Mouse (Mus musculus): ENCODE measurements around the gene Usp7.
"Not testable (repeated sequence)": the region's sequence is repeated elsewhere in the genome, so short reads cannot be mapped to it uniquely, and the experiment has no call there.

Usp7 gene

DNA sequence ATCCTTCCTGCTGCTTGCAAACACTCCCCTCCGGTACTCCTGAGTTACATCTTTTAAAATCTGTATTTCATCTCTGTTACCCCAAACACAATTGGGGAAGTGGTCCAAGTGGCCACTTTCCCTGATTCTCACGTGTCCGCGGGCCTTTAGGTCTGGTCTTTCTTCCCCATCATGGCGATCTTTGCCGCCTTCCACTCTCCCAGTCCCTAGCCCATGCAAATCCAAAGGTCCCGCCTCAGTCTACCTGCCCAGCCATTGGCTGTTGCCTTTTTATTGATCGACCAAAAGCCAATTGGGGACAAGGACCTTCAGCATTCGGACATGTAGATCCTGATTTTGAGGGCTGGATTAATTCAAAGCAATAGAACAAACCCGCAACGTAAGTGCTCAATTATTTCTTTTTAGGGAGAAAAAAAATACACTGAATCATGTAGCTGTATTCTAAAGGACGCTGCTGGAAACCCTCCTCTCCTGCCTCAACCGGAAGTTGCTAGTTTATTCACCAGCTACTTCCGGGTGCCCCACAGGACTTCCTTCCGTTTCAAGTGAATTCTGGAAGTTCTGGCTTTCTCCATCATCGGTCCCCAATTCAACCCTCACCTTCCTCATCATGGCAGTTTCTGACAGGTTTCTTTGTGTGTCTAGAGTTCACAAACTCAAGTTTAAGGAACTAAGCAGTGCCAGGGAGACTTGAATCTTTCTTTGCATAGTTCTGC lies 8.8 kb downstream of the Usp7 start:
- DNase-seq (ENCODE audit: low spot score), result no peak

DNA sequence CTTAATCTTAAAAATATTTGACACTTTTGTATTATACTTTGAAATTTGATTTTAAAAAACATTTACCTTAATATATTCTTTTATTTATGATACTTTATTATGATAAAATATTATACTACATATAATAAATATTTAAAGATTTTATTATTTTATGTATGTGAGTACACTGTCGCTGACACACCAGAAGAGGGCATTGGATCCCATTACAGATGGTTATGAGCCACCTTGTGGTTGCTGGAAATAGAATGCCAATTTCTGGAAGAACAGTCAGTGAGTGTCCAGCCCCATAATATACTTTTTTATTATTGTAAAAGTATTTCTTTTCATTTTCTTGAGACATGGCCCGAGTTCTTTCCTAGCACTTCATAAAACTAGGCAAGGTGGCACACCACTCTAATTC lies 10.4 kb downstream of the Usp7 start:
- DNase-seq (ENCODE audit: low spot score), result no peak

DNA sequence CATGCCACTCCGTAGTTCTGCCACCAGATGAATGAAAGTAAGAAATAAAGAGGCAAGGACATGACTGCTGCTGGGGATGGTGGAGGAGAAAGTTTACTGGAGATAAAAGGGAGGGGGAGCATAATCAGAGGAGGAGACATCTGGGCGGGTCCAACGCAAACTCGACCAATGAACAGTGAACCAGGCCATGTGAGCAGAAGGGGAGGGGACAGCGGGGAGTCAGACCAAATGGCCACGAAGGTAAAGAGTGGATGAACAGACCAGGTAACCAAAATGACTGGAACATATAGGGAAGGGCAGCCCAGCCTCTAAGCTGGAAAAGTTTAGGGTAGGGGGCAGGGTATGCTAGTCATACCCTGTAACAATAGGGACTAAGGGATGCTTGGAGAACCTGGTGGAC lies 10.9 kb downstream of the Usp7 start:
- DNase-seq (ENCODE audit: low spot score), result no peak

DNA sequence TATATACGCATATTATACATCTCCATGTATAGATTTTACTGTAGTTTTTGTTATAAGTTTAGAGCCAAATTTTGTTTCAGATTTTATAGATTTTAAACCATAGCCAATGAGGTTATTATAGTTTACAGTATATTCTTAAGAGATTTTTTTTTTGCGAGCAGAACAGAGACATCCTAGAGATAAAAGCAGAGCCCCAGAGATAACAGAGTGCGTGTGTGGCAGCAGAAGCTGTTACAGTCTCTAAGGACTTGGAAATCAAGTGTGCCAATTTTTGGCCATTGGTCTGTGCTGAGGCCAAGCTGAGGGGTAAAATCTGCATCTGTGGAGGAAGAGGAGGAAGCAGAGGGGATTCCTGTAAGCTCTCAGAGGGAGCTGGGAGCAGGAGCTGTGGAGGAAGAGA lies 11.9 kb downstream of the Usp7 start:
- no peak for DNase-seq (ENCODE audit: low spot score)

DNA sequence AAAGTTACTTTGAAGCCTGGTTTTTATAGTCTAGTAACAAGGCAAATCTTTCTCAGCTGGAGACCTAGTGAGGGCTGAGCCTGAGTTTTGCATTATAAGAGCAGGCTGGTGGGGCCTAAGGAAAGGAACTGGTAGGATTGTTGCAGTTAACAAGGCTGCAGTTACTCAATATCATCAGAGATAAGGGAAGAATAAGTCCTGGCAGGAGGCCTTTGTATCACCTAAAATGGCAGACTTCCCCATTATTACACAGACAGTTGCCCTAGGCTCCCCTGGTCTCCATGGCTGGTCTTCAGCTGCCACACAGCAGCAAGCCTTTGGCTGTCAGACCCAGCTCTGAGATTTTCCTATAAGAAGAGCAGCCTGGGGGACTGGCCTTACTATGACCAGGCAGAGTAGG lies 13.4 kb downstream of the Usp7 start:
- DNase-seq (ENCODE audit: low spot score), result no peak

DNA sequence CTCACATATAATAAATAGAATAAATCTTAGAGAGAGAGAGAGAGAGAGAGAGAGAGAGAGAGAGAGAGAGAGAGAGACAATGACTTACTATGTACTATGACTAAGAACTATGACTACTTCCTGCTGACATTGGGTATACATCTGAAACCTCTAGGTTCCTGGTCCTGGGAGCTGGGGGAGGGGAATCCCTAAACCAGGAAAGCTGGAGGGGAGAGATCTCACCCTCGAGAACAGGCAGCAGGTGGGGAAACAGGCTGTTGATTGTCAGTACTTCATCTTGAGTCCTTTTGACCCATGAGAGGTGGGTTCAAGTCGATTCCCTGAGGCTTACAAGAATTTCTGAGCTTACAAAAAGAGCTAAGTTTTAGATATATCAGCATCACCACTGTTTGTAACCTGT lies 14.9 kb downstream of the Usp7 start:
- DNase-seq (ENCODE audit: low spot score), result no peak

DNA sequence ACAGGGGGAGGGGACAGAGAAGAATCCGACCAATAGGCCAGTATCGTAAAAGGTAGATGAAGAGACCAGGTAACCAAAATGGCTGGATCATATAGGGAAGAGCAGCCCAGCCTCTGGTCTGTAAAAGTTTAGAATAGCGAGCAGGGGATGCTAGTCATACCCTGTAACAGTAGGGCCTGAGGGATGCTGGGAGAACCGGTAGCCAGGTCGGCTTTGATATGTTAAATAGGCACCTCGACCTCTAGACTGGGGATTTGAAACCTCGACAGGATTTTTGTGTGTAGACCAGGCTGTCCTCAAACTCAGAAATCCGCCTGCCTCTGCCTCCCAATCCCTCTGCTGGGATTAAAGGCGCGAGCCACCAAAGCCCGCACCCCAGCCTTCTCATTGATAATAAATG lies 15.5 kb downstream of the Usp7 start:
- no peak for DNase-seq (ENCODE audit: low spot score)

DNA sequence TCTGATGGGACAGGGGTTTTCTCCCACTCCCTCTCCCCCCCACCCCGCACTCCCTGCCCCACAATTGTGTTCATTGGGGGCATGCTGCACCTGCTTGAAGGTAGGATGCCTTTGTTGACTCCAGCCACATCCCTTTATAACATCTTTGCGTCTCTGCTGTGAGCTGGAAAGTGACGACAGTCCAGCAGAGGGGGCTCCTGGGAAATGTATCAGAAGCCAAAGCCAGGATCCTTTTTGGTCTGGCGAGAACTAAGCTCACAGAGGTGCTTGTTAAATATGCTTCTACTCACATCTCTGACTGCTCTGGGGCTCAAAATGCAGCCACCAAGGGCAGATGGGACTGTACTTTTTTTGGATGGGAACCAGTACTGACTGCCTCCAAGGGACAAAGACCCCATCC lies 21.0 kb downstream of the Usp7 start:
- no peak for DNase-seq (ENCODE audit: low spot score)

DNA sequence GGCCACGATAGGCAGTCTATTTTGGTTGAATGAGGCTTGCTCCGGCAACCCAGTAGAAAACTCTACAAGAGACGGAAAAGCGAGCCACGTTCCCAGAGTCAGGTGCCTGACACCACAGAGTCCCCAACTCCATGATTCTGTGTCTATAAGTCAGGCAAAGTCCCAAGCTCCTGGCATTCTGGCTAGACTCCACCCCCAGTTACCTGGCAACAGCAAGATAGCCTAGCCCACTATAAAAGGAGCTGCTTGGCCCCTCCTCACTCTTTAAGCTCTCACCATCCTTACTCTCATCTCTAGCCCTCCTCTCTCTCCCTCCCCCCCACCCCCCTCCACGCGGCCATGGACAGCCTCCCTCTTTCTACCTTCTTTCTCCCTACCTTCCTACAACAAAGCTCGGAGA lies 21.8 kb downstream of the Usp7 start:
- not testable (repeated sequence) for DNase-seq (ENCODE audit: low spot score)

DNA sequence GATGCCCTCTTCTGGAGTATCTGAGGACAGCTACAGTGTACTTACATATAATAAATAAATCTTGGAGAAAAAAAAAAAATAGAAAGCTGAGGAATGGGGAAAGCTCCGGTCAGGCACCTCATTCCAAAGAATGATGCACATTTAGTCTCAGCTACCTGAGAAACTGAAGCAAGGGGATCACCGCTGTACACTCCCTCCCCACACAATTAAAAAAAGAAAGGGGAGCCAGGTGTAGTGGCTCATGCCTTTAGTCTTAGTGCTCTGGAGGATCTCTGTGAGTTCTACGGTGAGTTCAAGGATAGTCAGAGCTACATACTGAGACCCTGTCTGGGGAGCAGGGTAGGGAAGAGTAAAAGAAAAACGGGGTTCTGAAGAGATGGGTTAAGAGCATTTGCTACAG lies 22.6 kb downstream of the Usp7 start:
- no peak for DNase-seq (ENCODE audit: low spot score)

DNA sequence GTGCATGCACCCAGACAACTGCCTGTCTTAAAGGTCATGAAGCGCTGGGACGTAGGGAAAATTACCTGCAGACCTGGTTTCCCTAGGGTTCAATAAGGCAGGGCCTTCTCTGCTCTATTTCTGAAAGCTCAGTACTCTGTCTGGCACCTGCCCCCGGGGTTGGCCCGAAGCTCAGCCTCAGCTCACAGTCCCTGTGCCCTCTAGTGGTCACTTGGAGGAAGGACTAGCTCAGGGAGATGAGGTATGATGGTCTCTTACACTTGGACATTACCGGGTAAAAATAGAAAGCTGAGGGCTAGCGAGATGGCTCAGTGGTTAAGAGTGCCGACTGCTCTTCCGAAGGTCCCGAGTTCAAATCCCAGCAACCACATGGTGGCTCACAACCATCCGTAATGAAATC lies 23.0 kb downstream of the Usp7 start:
- peak; percentile 73 for DNase-seq (ENCODE audit: low spot score)

DNA sequence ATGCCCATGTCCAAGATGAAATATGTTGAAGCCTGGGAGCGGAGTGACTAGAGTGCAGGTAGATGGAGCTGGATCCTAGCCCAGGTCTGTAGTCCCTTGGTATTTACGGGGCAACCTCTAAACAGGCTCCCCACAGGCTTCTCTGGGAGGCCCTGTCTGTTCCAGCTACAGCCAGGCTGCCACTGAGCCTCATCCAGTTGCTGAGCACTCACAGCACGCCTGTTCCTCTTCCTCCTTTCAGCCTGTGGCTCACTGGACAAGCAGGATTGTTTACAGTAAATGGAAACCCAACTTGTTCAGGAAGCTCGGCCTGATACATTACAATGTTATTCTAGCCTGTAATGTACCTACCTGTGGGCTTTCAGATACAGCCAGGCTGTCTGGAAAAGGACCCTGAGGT lies 23.5 kb downstream of the Usp7 start:
- DNase-seq (ENCODE audit: low spot score), result no peak

DNA sequence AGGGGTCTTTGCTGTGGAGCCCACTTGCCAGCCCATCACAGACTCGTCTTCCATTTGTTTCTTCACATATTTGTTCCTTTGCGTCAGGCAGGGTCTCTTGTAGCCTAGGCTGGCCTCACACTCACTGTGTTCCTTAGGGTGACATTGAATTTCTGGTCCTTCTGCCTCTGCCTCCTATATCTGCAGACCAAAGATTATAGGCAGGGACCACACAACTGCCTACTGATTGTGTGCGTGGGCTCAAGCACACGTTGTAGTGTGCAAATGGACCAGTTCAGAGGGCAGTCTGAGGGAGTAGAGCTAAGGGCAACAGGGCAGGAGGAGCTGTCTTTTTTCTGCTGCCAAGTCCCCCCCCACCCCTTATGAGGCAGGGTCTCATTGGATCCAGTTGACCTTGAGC lies 24.0 kb downstream of the Usp7 start:
- no peak for DNase-seq (ENCODE audit: low spot score)

DNA sequence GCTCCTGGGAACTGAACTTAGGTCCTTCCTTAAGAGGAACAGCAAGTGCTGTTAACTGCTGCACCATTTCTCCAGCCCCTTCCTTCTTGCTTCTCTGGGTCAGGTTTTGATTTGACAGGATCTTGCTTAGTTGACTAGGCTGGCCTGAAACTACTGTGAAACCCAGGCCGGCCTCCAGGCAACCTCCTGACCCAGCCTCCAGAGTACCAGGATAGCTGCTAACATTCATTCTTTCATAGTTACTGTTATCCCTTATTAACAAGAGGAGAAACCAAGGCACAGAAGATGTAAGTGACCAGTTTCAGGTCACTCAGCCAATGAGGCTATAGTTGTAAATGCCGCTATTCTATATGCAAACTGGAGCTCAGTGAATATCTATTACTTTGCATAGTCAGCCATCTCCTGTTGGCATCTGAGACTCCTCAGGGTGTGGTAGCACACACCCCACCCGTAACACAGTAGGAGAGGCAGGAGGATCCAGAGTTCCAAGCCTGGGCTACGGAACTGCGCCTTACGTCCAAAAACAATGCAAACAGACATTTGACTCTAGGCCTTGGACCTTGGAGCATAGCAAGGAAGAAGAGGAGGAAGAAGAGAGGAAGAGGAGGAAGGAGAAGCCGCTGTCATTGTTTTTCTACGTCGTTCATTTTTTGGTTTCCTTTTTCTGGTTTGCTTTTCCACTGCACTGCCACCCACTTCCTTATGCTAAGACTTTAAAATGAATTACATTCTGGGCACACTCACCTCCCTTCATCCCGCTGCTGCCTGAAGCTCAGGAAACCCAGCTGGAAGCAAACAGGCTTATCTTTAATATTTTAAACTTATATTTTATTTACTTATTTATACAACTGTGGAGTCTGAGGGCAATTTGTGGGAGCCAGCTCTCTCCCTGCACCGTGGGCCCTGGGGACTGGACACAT lies 24.7 kb downstream of the Usp7 start:
- no peak for DNase-seq (ENCODE audit: low spot score)

DNA sequence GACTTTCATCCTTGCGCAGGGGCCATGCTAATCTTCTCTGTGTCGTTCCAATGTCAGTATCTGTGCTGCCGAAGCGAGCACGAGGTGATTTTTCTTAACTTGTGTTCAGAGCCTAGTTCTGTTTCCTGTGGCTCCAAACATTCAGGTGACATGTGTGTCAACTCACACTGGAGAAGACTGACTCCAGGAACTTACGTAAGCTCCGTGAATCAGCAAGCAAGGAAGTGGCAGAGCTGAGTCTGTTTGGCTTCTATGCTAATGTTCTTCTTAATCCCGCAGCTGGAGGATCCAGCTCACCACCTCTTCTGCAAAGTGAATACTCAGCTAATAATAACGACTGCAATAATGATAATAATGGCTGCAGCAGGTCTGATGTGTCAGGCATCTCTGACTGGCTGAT lies 25.9 kb downstream of the Usp7 start:
- DNase-seq (ENCODE audit: low spot score), result no peak

DNA sequence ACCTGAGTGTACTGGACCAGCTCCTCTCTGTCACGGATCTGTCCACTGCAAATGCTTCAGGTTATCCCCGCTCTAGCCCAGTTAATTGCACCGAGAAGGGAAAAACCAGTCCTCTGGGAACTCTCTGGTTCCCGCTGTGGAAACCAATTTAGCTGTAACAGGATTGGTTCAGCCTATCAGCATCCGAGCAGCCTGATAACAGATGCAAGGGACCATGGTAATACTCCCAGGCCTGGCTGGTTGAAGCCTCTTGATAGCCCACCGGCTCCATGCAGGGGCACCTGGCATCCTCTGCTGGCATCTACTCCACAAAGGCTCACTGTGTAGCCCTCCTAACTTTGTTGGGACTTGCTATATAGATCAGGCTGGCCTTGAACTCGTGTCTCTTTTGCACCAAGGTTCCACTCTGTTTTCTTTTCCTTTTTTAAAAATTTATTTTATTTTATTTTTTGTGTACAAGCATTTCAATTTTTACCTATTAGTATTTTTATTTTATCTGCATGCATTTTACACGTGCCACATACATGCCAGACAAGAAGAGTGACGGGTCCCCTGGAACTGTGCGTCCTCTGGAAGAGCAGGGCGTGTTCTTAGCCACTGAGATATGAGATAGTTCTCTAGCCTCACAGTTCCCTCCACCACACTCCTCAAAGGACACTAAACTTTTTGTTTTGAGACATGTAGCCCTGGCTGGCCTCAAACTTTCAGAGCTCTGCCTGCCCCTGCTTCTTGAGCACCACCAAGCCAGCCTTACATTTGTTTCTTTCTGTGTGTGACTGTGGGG lies 27.8 kb downstream of the Usp7 start:
- DNase-seq (ENCODE audit: low spot score), result no peak

DNA sequence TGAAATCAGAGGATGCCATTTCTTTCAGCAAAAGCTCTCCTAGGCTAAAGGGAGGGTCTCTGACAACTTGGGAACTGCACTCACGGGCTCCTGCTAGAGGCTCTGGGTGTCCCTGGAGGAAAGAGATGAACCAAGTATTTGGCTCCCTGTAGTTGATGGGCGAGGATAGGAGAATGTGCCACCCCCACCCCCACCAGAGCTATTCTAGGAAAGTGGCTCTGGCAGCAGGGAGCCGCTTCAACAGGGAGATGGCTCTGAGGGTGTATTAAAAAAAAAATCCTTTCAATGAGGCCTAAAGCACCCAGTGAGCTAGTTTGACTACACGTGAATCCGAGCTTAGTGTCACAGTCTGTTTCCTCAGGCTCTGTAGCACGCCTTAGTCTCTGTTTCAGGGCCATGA lies 29.1 kb downstream of the Usp7 start:
- no peak for DNase-seq (ENCODE audit: low spot score)

DNA sequence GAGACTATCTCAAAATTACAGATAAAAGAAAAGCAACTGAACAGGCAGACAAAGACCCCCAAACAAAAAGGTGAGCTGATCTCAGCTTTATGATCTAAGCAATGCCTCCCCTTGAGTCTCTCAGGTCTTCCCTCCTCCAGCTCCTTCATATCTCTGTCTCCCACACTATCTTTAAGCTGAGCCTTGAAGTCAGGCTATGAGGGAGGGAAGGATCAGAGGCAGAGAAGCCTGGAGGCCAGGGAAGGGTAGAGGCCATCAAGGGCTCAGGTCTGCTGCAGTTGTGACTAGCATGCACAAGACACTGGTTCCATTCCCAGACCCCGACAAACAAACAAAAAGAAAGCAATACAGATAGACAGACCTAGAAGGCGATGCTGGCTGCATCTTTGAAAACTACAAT lies 30.2 kb downstream of the Usp7 start:
- no peak for DNase-seq (ENCODE audit: low spot score)

DNA sequence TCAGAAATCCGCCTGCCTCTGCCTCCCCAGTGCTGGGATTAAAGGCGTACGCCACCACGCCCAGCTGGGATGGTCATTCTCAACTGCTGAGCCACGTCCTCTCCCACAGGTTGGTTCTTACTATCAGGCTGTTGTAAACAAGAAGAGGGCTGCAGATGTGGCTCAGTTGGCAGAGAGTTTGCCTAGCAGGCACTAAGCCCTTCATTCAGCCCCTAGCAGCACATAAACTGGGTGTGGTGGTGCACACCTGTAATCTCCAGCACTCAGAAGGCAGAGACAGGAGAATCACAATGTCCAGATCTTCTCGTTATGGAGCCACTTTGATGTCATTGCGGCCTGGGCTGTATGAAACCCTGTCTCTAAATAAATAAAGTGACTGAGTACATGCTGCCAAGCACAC lies 31.1 kb downstream of the Usp7 start:
- no peak for DNase-seq (ENCODE audit: low spot score)

DNA sequence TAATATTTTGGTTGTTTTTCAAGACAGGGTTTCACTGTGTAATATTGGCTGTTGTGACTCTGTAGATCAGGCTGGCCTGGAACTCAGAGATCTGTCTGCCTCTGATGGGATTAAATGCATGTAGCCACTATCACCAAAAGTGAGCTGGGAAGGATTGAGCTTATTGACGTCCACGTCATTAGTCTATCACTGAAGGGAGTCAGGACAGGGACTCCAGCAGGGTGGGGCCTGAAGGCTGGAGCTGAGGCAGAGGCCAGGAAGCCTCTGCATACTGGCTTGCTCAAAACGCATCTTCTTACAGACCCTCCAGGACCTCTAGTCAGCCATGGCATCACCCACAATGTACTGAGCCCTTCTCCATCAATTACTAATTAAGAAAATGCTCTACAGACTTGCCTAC lies 33.1 kb downstream of the Usp7 start:
- DNase-seq (ENCODE audit: low spot score), result no peak

DNA sequence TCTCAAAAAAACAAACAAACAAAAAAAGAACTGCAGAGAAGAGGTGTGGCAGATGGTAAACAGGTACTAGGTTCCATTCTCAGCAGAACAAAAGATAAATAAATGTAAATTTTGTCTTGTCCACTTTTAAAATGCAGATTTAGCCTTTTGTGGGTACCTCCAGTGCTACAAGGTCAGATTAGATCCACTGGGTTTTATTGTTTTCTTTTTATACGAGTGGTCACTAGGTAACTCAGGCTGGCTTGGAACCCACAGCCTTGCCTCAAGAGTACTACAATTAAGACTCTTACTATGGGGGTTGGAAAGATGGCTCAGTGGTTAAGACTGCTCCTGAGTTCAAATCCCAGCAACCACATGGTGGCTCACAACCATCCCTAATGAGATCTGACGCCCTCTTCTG lies 33.9 kb downstream of the Usp7 start:
- no peak for DNase-seq (ENCODE audit: low spot score)

DNA sequence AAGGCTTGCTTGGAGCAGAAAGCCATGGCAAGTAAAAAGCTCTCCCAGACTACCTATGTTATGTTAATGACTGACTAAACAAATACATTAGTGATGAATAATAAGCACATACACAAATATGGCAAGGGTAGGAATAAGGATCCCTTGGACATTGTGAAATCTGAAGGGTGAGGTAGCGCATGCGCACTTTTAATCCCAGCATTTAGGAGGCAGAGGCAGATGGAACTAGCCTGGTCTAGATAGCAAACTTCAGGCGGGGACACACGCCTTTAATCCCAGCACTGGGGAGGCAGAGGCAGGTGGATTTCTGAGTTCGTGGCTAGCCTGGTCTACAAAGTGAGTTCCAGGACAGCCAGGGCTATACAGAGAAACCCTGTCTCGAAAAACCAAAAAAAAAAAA lies 34.5 kb downstream of the Usp7 start:
- not testable (repeated sequence) for DNase-seq (ENCODE audit: low spot score)

DNA sequence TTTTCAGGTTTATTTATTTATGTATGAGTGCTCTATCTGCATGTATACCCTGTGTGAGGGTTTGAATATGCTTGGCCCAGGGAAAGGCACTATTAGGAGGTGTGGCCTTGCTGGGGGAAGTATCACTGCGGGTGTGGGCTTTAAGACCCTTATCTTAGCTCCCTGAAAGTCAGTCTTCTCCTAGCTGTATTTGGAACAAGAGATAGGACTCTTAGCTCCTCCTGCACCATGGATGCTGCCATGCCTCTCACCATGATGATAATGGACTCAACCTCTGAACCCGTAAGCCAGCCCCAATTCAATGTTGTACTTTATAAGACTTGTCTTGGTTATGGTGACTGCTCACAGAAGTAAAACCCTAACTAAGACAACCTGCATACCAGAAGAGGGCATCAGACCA lies 39.8 kb downstream of the Usp7 start:
- DNase-seq (ENCODE audit: low spot score), result no peak
